Mouse (Mus musculus): ENCODE results near the gene Sh3bp2.

DNA sequence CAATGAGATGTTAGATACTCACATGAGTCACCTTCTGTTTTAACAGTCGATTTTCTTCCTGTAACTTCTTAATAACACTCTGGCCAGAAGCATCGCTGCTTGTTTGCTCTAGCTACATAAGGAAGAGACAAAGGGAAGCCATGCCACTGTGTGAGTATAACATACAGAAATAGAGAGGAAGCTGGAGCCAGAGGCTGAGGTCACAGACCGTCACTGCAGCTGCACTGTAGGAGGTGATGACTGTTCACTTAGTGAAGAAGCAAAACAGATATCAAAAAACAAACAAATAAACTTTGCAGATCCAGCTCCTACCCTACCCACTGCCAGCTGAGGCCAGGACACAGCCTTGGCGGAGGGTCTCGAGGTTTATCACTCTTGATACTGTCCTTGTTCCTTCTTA is 24.8 kb upstream of the Sh3bp2 start:
- TF ChIP-seq CTCF (IDR thresholded peaks at IDR 0.05), result no peak
- TF ChIP-seq POLR2A (IDR thresholded peaks at IDR 0.05; ENCODE audit: insufficient read depth, low read depth, low read length), result no peak
- no peak for TF ChIP-seq EP300 (IDR thresholded peaks at IDR 0.05; ENCODE audit: insufficient read depth, low read depth, low read length)
